Mouse (Mus musculus): ENCODE data around the gene Hexim1. TPM values are rescaled to one million over a fixed set of nuclear protein-coding genes. Genes with fewer than 3 reads are reported as not detected.

Hexim1 gene
- 53.1 and 61.2 TPM in 2 replicates for total RNA-seq (2023)

DNA sequence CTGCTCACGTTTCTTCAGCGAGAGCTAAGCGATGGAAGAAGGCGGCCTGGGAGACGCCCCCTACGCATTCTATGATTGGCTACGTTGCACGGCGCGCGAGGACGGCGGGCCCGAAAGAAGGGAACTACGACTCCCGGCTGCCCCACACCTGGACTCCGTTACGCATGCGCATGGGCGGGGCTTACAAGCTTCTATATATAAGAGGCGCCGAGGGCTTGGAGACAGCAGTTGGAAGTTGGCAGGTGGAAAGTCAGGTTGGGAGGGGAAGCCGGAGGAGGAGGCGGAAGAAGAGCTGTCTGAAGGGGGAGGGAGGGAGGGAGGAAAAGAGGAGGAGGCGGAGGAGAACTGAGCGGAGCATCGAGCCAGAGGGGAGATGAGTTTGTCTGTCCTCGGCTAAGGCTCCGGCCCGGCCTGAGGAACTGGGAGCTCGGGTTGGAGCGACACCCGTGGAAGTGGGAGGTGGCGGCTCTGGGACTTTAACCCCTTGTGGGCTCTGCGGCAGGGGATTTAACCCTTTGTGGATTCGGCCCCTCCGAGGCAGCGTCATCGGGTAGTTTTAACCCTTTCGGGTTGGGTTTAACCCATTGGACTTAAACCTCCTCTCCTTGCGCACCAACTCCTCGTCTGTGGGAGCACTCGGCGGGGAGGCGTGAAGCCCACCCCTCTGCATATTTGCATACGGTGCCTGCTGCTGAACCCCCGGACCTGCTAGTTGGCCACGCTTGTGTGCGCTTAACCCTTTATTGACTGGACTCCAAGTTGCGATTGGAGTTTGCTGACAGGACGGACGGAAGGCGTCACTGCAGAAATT is at the start of gene Hexim1:
TSS of gene Hexim1 (plus strand) at position 224 of the 811 bp plus-strand sequence.

DNA sequence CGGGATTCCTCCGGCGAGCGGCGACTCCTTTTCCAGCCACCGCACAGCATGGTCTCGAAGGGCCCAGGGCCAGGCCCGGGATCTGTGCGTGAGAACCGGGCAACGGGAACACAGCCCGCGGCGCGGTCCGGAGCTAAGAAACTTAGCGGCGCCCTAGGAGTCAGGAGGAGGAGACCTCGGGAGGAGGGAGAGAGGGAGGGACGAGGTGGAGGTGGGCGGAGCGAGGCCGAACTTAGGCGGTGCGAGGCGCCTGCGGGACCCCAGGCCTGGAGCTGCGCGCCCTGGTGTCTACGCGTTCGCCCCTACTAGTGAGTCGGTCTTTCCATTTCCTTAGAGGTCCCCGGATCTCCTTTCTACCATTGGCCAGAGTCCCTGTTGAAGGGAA is 14.6 kb upstream of the Hexim1 start, which contains the start of the genes Plcd3 and Acbd4:
TSS of gene Plcd3 (minus strand) at position 178 of the 385 bp plus-strand sequence.
TSS of gene Acbd4 (plus strand) at position 202 of the 385 bp plus-strand sequence.

DNA sequence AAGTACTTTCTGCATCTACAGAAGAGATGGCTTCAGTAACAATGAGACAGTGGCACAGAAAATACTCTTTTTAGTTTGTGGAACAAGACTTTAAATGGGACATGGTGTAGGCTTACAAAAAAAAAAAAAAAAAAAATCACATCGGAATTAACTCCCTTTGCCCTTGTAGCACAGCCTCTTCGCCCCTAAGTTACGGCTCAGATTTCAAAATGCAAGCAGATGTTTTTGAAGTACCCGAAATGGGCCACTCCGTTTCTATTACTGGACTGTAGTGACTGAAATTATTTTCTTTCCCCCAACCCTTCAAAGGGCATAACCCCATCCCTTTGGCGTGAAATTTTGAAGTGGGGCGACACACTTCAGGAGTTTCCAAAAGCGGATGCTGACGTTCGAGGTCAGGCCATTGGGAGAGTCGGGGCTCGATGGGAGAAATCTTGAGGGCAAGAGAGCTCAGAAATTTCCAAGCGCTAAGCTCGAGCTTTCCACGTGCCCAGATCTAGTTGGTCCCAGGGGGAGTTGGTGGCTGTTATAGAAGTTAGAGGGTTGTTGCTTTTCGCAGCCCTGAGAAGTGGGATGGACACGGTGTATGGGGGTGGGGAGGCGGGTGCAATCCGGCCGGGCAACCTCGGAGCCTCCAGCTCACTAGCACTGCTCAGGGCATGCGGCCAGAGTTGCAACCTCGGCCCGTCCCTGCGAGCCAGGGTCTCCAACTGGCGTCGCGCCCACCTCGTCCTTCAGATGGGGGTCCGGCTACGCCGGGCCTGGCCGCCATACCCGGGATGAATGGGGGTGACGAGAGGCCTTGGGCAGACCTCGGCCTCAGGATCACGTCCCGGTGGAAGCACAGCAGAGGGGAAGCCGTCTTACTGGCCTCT is 15.9 kb downstream of the Hexim1 start, which contains the start of gene Hexim2:
TSS of gene Hexim2 (plus strand) at position 729 of the 875 bp plus-strand sequence.

Other genes with a start within 250 kb of the Hexim1 start
- 55.5 and 65.6 TPM in 2 replicates for gene Eftud2, start 235.2 kb upstream of the Hexim1 start, total RNA-seq (2023)
- gene Ccdc103, start 235.0 kb upstream of the Hexim1 start, total RNA-seq (2023) = not detected in 2 replicates
- gene Fam187a, start 231.1 kb upstream of the Hexim1 start, total RNA-seq (2023) = not detected in 2 replicates
- gene Gfap, start 215.3 kb upstream of the Hexim1 start, total RNA-seq (2023) = 1.9 TPM in 1 of 2 replicates, not detected in the other
- gene Kif18b, start 191.1 kb upstream of the Hexim1 start, total RNA-seq (2023) = 28.4 and 29.3 TPM in 2 replicates
- not detected in 2 replicates for gene C1ql1, start 169.5 kb upstream of the Hexim1 start, total RNA-seq (2023)
- 55.1 and 65.6 TPM in 2 replicates for gene Nmt1, start 88.0 kb upstream of the Hexim1 start, total RNA-seq (2023)
- gene Dcakd, start 87.9 kb upstream of the Hexim1 start, total RNA-seq (2023) = 18.7 and 19.1 TPM in 2 replicates
- not detected in 2 replicates for gene Plcd3, start 14.6 kb upstream of the Hexim1 start, total RNA-seq (2023)
- gene Acbd4, start 14.5 kb upstream of the Hexim1 start, total RNA-seq (2023) = 16.4 and 20.0 TPM in 2 replicates
- gene Hexim2, start 16.2 kb downstream of the Hexim1 start, total RNA-seq (2023) = 1.5 and 1.7 TPM in 2 replicates
- 708 and 878 TPM in 2 replicates for gene Fmnl1, start 54.9 kb downstream of the Hexim1 start, total RNA-seq (2023)
- not detected in 2 replicates for gene 1700023F06Rik, start 92.3 kb downstream of the Hexim1 start, total RNA-seq (2023)
- gene Spata32, start 102.2 kb downstream of the Hexim1 start, total RNA-seq (2023) = not detected in 2 replicates
- gene Map3k14, start 151.2 kb downstream of the Hexim1 start, total RNA-seq (2023) = 19.8 and 21.3 TPM in 2 replicates
- gene Arhgap27, start 247.5 kb downstream of the Hexim1 start, total RNA-seq (2023) = 42.6 and 58.0 TPM in 2 replicates

Measured in neutrophil, adult 65 days (primary cell).